Comparison of ENCODE assay signal across 16 mouse cellular contexts in the genomic region with DNA sequence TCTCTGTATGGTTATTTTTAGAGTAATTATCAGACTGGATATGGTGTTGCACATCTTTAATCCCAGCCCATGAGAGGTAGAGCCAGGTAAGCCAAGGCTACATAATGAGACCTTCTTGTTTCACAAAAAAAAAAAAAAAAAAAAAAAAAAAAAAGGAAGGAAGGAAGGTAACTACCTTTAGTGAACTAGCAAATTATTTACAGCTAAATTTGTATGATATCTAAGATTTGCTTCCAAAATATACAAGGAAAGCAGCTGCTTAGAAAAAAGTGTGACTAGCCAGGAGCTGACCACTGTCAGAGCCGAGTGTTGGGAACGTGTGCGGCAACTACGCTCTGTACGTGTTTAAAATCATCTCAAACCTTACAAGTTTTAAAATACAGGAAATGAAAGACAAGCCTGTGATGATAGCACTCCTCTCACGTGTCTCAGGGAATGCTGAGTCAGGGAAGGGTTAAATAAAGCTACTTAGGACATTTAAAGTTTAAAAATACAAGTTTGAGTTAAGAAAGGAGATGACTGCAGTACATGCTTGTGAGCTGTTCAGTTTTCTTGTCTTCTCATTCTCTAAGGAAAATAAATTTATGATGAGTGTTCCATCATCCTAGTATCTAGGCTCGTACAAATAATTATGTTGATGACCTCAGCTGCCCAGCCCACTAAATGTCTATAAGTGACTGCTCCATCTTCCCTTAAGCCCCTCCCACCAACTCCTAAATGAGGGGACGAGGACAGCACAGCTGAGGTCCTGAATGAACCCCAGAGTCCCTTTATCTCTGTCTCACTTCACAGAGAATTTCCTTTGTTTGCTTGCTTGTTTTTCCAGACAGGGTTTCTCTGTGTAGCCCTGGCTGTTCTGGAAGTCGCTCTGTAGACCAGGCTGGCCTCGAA. TPM values are rescaled to one million over a fixed set of nuclear protein-coding genes. Genes with fewer than 3 reads are reported as not detected.
DNase-seq lines count a peak whose midpoint lies in the region; ATAC-seq lines count a peak whose summit lies in the region.
"Had no signal": no experiment of that assay in that cellular context is flagged by ENCODE, and none has a peak within 500 bp of the region (broad histone marks: within the 10 kb centered on the region; RNA-seq: fewer than 3 reads in every experiment).

No protein-coding gene starts in this region.

- no peak overlapping the region for H3K27ac ChIP-seq in heart, embryonic 14.5 days (replicated peaks in 1 of 2; ENCODE audit: control insufficient read depth in 1 of 2, insufficient read depth in 1 of 2, low read depth in 2 of 2, low read length in 2 of 2)
- H3K27ac ChIP-seq in heart, embryonic 10.5 days, result no peak overlapping the region
- H3K27ac ChIP-seq in liver, embryonic 16.5 days (ENCODE audit: low read length), result peak overlapping the region; percentile 59

- H3K27me3 ChIP-seq in heart, embryonic 14.5 days (ENCODE audit: control insufficient read depth, insufficient read depth, low read length), result no peaks in the 10 kb centered on the region
- no peaks in the 10 kb centered on the region for H3K27me3 ChIP-seq in heart, embryonic 10.5 days (ENCODE audit: insufficient read depth, poor library complexity, severe bottlenecking)
- H3K27me3 ChIP-seq in liver, embryonic 16.5 days (ENCODE audit: control insufficient read depth, insufficient read depth, low read depth, low read length), result no peaks in the 10 kb centered on the region

- ATAC-seq in heart, embryonic 14.5 days (ENCODE audit: insufficient number of reproducible peaks, insufficient read depth, low FRiP score, low read depth), result no peak
- peak; percentile 32 for ATAC-seq in liver, embryonic 16.5 days (ENCODE audit: low read depth)
- ATAC-seq: forebrain, embryonic 14.5 days; intestine, embryonic 16.5 days had no signal

- no peak for DNase-seq in heart, embryonic 10.5 days (ENCODE audit: low spot score)
- DNase-seq in retina, postnatal 1 day, result peak; percentile 41
- DNase-seq in retina, embryonic 14.5 days (ENCODE audit: low spot score), result no peak
- no peak for DNase-seq in layer of hippocampus, postnatal 36 days
- no peak for DNase-seq in cerebellum, adult 8-10 months
- DNase-seq: cerebellum, postnatal 10 days; gastrocnemius, postnatal 14 days; heart, postnatal 10 days; kidney, postnatal 36 days; lung, postnatal 4 days; right cerebral cortex, adult 18-20 months; thymus, postnatal 14 days had no signal

- no peak overlapping the region for H3K9ac ChIP-seq in heart, embryonic 14.5 days (ENCODE audit: low read length)
- H3K9ac ChIP-seq in liver, embryonic 16.5 days (ENCODE audit: low read depth, low read length), result peak overlapping the region; percentile 13; the same call in 1 of the 2 replicates

- WGBS in heart, embryonic 14.5 days, result 42% methylated on average over 10 of the region's 10 CpGs
- 58% methylated on average over 10 of the region's 10 CpGs for WGBS in heart, embryonic 10.5 days
- 32% methylated on average over 10 of the region's 10 CpGs for whole genome bisulfite sequencing in liver, embryonic 16.5 days (ENCODE audit: insufficient replicate concordance)

- peaks cover 5 to 25% of the 10 kb centered on the region in 2 experiments for H3K4me1 ChIP-seq in heart, embryonic 14.5 days (ENCODE audit: control insufficient read depth in 2 of 2, insufficient read depth in 2 of 2, low read length in 2 of 2)
- H3K4me1 ChIP-seq in heart, embryonic 10.5 days, result peaks cover 16% of the 10 kb centered on the region
- peaks cover 61% of the 10 kb centered on the region for H3K4me1 ChIP-seq in liver, embryonic 16.5 days (ENCODE audit: control insufficient read depth, low read depth, low read length)

- H3K4me3 ChIP-seq in heart, embryonic 14.5 days (ENCODE audit: control insufficient read depth in 1 of 2, insufficient read depth in 1 of 2, low read depth in 1 of 2, low read length in 2 of 2), result no peak overlapping the region
- no peak overlapping the region for H3K4me3 ChIP-seq in heart, embryonic 10.5 days
- no peak overlapping the region for H3K4me3 ChIP-seq in liver, embryonic 16.5 days (ENCODE audit: low read depth, low read length)

- no peaks in the 10 kb centered on the region for H3K36me3 ChIP-seq in heart, embryonic 14.5 days (ENCODE audit: control insufficient read depth, insufficient read depth, low read length)
- peaks cover 5% of the 10 kb centered on the region; the same call in 1 of the 2 replicates for H3K36me3 ChIP-seq in heart, embryonic 10.5 days
- no peaks in the 10 kb centered on the region; the same call in 1 of the 2 replicates for H3K36me3 ChIP-seq in liver, embryonic 16.5 days (ENCODE audit: control insufficient read depth, insufficient read depth)

- H3K9me3 ChIP-seq in heart, embryonic 14.5 days (ENCODE audit: control insufficient read depth, low read length), result no peaks in the 10 kb centered on the region
- no peaks in the 10 kb centered on the region for H3K9me3 ChIP-seq in heart, embryonic 10.5 days
- no peaks in the 10 kb centered on the region for H3K9me3 ChIP-seq in liver, embryonic 16.5 days (replicated peaks; ENCODE audit: control insufficient read depth, low read length)

- H3K4me2 ChIP-seq in heart, embryonic 14.5 days (ENCODE audit: low read length), result 0 out of 2 replicates have a peak overlapping the region, but pooled peaks have one; percentile 5
- H3K4me2 ChIP-seq in liver, embryonic 16.5 days (ENCODE audit: low read depth, low read length), result no peak overlapping the region

RNA-seq across cellular contexts. Expression of gene Gm10300, which starts 44.4 kb away (rescaled TPM):
- polyA plus RNA-seq in heart, embryonic 14.5 days (2014; fragmentation: Nextera tagmentation; extraction: Ambion mirVana), result 0.20 TPM in 2 replicates
- polyA plus RNA-seq in heart, embryonic 10.5 days (2016; fragmentation: Nextera tagmentation; extraction: Ambion mirVana), result 0.10 TPM in 1 of 2 replicates, not detected in the other
- polyA plus RNA-seq in liver, embryonic 16.5 days (2015; fragmentation: Nextera tagmentation; extraction: Ambion mirVana), result 0.33 and 0.46 TPM in 2 replicates
- not detected for total RNA-seq in layer of hippocampus, postnatal 36 days (2021)
- polyA plus RNA-seq: forebrain, embryonic 14.5 days; intestine, embryonic 16.5 days had no signal

RNA-seq across cellular contexts. Expression of gene Epb41, which starts 45.0 kb away (rescaled TPM):
- polyA plus RNA-seq in heart, embryonic 14.5 days (2014; fragmentation: Nextera tagmentation; extraction: Ambion mirVana), result 45.7 and 59.0 TPM in 2 replicates
- 73.5 and 78.8 TPM in 2 replicates for polyA plus RNA-seq in heart, embryonic 10.5 days (2016; fragmentation: Nextera tagmentation; extraction: Ambion mirVana)
- 196 and 232 TPM in 2 replicates for polyA plus RNA-seq in liver, embryonic 16.5 days (2015; fragmentation: Nextera tagmentation; extraction: Ambion mirVana)
- total RNA-seq in layer of hippocampus, postnatal 36 days (2021), result 10 to 100 TPM; 16.9 to 23.7 TPM
